Mouse (Mus musculus): Measurements from ENCODE around the gene Mylpf. TPM values are rescaled to one million over a fixed set of nuclear protein-coding genes. Genes with fewer than 3 reads are reported as not detected.

Gene Mylpf
- polyA plus RNA-seq, 1 experiment from 2014 or later = 87.1 TPM

GRCm38 (mm10) chr7:127194011-127194632 is 14.6 kb upstream of the Mylpf start:
- ATAC-seq (ENCODE audit: insufficient read depth, low FRiP score, low TSS enrichment) = no peak
- H3K9ac ChIP-seq (ENCODE audit: low read length) = no peak overlapping the region; the same call in 1 of the 2 replicates
- H3K4me1 ChIP-seq (ENCODE audit: control insufficient read depth, insufficient read depth, low read length) = peaks cover 10% of the 10 kb centered on the region
- no peaks in the 10 kb centered on the region for H3K9me3 ChIP-seq (ENCODE audit: control insufficient read depth, low read length)
- no peak for DNase-seq (ENCODE audit: low spot score)
- no peaks in the 10 kb centered on the region for H3K27me3 ChIP-seq (ENCODE audit: control insufficient read depth, insufficient read depth, low read length)
- 88% methylated on average over 17 of the region's 17 CpGs for WGBS
- no peak overlapping the region for H3K4me2 ChIP-seq (ENCODE audit: low read depth)
- H3K36me3 ChIP-seq (ENCODE audit: control insufficient read depth, insufficient read depth, low read length) = peaks cover 21% of the 10 kb centered on the region
- H3K4me3 ChIP-seq (ENCODE audit: low read depth, low read length) = 0 out of 2 replicates have a peak overlapping the region, but pooled peaks have one; percentile 64
- no peak overlapping the region for H3K27ac ChIP-seq (ENCODE audit: low read depth, low read length)

- H3K9me3 ChIP-seq (ENCODE audit: control insufficient read depth, low read length) = no peaks in the 10 kb centered on the region
- peaks cover 24% of the 10 kb centered on the region for H3K36me3 ChIP-seq (ENCODE audit: control insufficient read depth, insufficient read depth, low read length)
- no peaks in the 10 kb centered on the region for H3K27me3 ChIP-seq (ENCODE audit: control insufficient read depth, insufficient read depth, low read length)
- WGBS = 87% methylated on average over 7 of the region's 7 CpGs
- DNase-seq (ENCODE audit: low spot score) (no peak), ATAC-seq (ENCODE audit: insufficient read depth, low FRiP score, low TSS enrichment) (no peak)
- peak overlapping the region; percentile 84 for H3K9ac ChIP-seq (ENCODE audit: low read length)
- H3K4me2 ChIP-seq (ENCODE audit: low read depth) = peak overlapping the region; percentile 90
- H3K27ac ChIP-seq (ENCODE audit: low read depth, low read length) = no peak overlapping the region
- peaks cover 10% of the 10 kb centered on the region for H3K4me1 ChIP-seq (ENCODE audit: control insufficient read depth, insufficient read depth, low read length)
- H3K4me3 ChIP-seq (ENCODE audit: low read depth, low read length) = peak overlapping the region; percentile 64
Observed at GRCm38 (mm10) chr7:127194633-127195029, 14.1 kb upstream of the Mylpf start.

DNA sequence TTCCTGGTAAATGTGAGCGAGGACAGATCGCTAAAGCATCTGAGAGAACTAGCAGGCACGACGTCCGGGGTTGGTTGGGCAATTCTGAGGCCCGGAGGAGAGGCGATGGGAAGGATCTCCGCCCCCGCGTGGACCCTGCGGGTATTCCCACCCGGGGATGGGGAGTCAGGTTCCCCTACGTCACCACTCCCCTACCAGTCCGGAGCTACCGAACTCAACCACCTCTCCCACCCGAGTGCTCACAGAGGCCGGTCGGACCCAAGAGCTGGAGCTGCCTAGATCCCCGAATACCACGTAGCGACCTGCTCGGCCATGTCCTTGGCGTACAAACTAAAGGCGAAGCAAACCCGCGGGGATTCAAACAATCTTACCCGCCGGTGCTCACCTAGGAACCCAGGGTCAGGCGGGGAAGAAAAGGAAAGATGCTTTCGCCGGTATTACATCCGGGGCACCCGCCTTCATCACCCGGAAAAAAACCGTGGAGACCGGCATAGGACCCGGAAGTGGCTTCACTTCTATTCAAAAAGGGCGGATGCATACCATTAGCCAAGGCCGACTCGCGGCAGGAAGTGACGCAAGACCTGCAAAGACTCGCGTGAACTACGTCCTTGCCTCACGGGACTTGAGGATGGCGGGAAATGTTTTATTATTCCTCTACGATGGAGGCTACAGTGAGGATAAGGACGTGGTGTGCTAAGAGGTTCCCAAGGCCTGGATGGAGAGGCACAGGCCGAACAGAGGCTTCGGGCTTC is 13.0 kb upstream of the Mylpf start, which contains the start of gene Cd2bp2:
Cd2bp2 (minus strand) TSS at position 507 of the 752 bp plus-strand sequence.
- H3K36me3 ChIP-seq (ENCODE audit: control insufficient read depth, insufficient read depth, low read length) = peaks cover 26% of the 10 kb centered on the region
- peak; percentile 96 for ATAC-seq (ENCODE audit: insufficient read depth, low FRiP score, low TSS enrichment)
- H3K4me3 ChIP-seq (ENCODE audit: low read depth, low read length) = peak within 1 kb of the TSS; percentile 64
- no peaks in the 10 kb centered on the region for H3K9me3 ChIP-seq (ENCODE audit: control insufficient read depth, low read length)
- H3K4me2 ChIP-seq (ENCODE audit: low read depth) = peak within 1 kb of the TSS; percentile 90
- peak within 1 kb of the TSS; percentile 84 for H3K9ac ChIP-seq (ENCODE audit: low read length)
- H3K4me1 ChIP-seq (ENCODE audit: control insufficient read depth, insufficient read depth, low read length) = peaks cover 10% of the 10 kb centered on the region
- peak; percentile 95 for DNase-seq (ENCODE audit: low spot score)
- peak within 1 kb of the TSS; percentile 82 for H3K27ac ChIP-seq (ENCODE audit: low read depth, low read length)
- WGBS = under 1% methylated on average over 51 of the region's 51 CpGs
- no peaks in the 10 kb centered on the region for H3K27me3 ChIP-seq (ENCODE audit: control insufficient read depth, insufficient read depth, low read length)

DNA sequence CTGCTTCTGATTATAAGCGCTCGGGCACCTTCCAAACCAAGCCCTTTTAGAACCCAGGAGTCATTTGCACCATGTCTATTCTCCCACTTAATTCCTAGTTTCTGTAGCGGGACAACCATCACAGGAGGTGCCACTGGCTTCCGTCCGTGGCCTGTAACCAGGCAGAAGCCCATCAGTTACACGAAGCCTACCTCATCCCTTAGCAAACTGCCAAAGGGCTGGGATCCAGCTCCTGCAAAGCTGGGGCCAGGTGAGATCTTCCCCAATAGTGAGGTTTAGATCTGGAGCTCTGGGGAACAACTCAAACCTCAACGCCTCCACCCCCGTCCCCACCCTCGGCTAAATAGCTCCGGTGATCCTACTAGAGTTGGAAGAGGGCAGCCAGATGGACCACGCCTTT is 12.2 kb upstream of the Mylpf start:
- DNase-seq (ENCODE audit: low spot score) (no peak), ATAC-seq (ENCODE audit: insufficient read depth, low FRiP score, low TSS enrichment) (no peak)
- Histone ChIP-seq H3K4me2 (ENCODE audit: low read depth) (peak overlapping the region; percentile 71), H3K27ac (ENCODE audit: low read depth, low read length) (no peak overlapping the region), H3K9ac (ENCODE audit: low read length) (peak overlapping the region; percentile 77), H3K36me3 (ENCODE audit: control insufficient read depth, insufficient read depth, low read length) (peaks cover 27% of the 10 kb centered on the region), H3K4me1 (ENCODE audit: control insufficient read depth, insufficient read depth, low read length) (peaks cover 10% of the 10 kb centered on the region), H3K9me3 (ENCODE audit: control insufficient read depth, low read length) (no peaks in the 10 kb centered on the region), H3K27me3 (ENCODE audit: control insufficient read depth, insufficient read depth, low read length) (no peaks in the 10 kb centered on the region), H3K4me3 (ENCODE audit: low read depth, low read length) (peak overlapping the region; percentile 64)
- 63% methylated on average over 11 of the region's 11 CpGs for WGBS

- H3K4me3 ChIP-seq (ENCODE audit: low read depth, low read length) = peak overlapping the region; percentile 61
- DNase-seq (ENCODE audit: low spot score) (no peak), ATAC-seq (ENCODE audit: insufficient read depth, low FRiP score, low TSS enrichment) (no peak)
- no peaks in the 10 kb centered on the region for H3K9me3 ChIP-seq (ENCODE audit: control insufficient read depth, low read length)
- H3K36me3 ChIP-seq (ENCODE audit: control insufficient read depth, insufficient read depth, low read length) = peaks cover 4% of the 10 kb centered on the region; the same call in 1 of the 2 replicates
- H3K27ac ChIP-seq (ENCODE audit: low read depth, low read length) = no peak overlapping the region
- H3K9ac ChIP-seq (ENCODE audit: low read length) = peak overlapping the region; percentile 88
- WGBS = 73% methylated on average over 2 of the region's 2 CpGs
- H3K4me2 ChIP-seq (ENCODE audit: low read depth) = peak overlapping the region; percentile 91
- peaks cover 13% of the 10 kb centered on the region for H3K4me1 ChIP-seq (ENCODE audit: control insufficient read depth, insufficient read depth, low read length)
- no peaks in the 10 kb centered on the region for H3K27me3 ChIP-seq (ENCODE audit: control insufficient read depth, insufficient read depth, low read length)
Observed at GRCm38 (mm10) chr7:127206606-127207005, 2.1 kb upstream of the Mylpf start.

GRCm38 (mm10) chr7:127207374-127208294 is 1.1 kb upstream of the Mylpf start:
- peak overlapping the region; percentile 76 for H3K27ac ChIP-seq (ENCODE audit: low read depth, low read length)
- H3K4me1 ChIP-seq (ENCODE audit: control insufficient read depth, insufficient read depth, low read length) = peaks cover 13% of the 10 kb centered on the region
- H3K36me3 ChIP-seq (ENCODE audit: control insufficient read depth, insufficient read depth, low read length) = 0 out of 2 replicates have a peak, but pooled peaks cover 4% of the 10 kb centered on the region
- no peaks in the 10 kb centered on the region for H3K27me3 ChIP-seq (ENCODE audit: control insufficient read depth, insufficient read depth, low read length)
- H3K4me2 ChIP-seq (ENCODE audit: low read depth) = peak overlapping the region; percentile 91
- WGBS = under 1% methylated on average over 52 of the region's 53 CpGs
- peak overlapping the region; percentile 61 for H3K4me3 ChIP-seq (ENCODE audit: low read depth, low read length)
- peak overlapping the region; percentile 88 for H3K9ac ChIP-seq (ENCODE audit: low read length)
- peak; percentile 17; the same call in 1 of the 2 replicates for ATAC-seq (ENCODE audit: insufficient read depth, low FRiP score, low TSS enrichment)
- peak; percentile 46 for DNase-seq (ENCODE audit: low spot score)
- H3K9me3 ChIP-seq (ENCODE audit: control insufficient read depth, low read length) = no peaks in the 10 kb centered on the region

GRCm38 (mm10) chr7:127208295-127208552 is 466 bp upstream of the Mylpf start, which contains the start of gene Tbc1d10b:
TSS of gene Tbc1d10b (minus strand) at chr7:127208468.
- peak; percentile 25; the same call in 1 of the 2 replicates for ATAC-seq (ENCODE audit: insufficient read depth, low FRiP score, low TSS enrichment)
- 0% methylated on average over 7 of the region's 44 CpGs for WGBS
- H3K27me3 ChIP-seq (ENCODE audit: control insufficient read depth, insufficient read depth, low read length) = no peaks in the 10 kb centered on the region

GRCm38 (mm10) chr7:127209851-127210250 is 1.2 kb downstream of the Mylpf start:
- ATAC-seq (ENCODE audit: insufficient read depth, low FRiP score, low TSS enrichment) (no peak), DNase-seq (ENCODE audit: low spot score) (no peak)
- WGBS = 78% methylated on average over 5 of the region's 5 CpGs
- Histone ChIP-seq H3K4me2 (ENCODE audit: low read depth) (peak overlapping the region; percentile 60; the same call in 1 of the 2 replicates), H3K4me3 (ENCODE audit: low read depth, low read length) (no peak overlapping the region), H3K27ac (ENCODE audit: low read depth, low read length) (no peak overlapping the region), H3K9me3 (ENCODE audit: control insufficient read depth, low read length) (no peaks in the 10 kb centered on the region), H3K36me3 (ENCODE audit: control insufficient read depth, insufficient read depth, low read length) (no peaks in the 10 kb centered on the region), H3K27me3 (ENCODE audit: control insufficient read depth, insufficient read depth, low read length) (0 out of 2 replicates have a peak, but pooled peaks cover 2% of the 10 kb centered on the region), H3K9ac (ENCODE audit: low read length) (no peak overlapping the region), H3K4me1 (ENCODE audit: control insufficient read depth, insufficient read depth, low read length) (peaks cover 13% of the 10 kb centered on the region)

More at GRCm38 (mm10) chr7:127208295-127208552, 466 bp upstream of the Mylpf start, which contains the start of gene Tbc1d10b:
- Histone ChIP-seq H3K9ac (ENCODE audit: low read length) (peak within 1 kb of the TSS; percentile 88), H3K4me1 (ENCODE audit: control insufficient read depth, insufficient read depth, low read length) (peaks cover 13% of the 10 kb centered on the region), H3K9me3 (ENCODE audit: control insufficient read depth, low read length) (no peaks in the 10 kb centered on the region), H3K36me3 (ENCODE audit: control insufficient read depth, insufficient read depth, low read length) (0 out of 2 replicates have a peak, but pooled peaks cover under 1% of the 10 kb centered on the region), H3K4me2 (ENCODE audit: low read depth) (peak within 1 kb of the TSS; percentile 91), H3K27ac (ENCODE audit: low read depth, low read length) (peak within 1 kb of the TSS; percentile 76), H3K4me3 (ENCODE audit: low read depth, low read length) (peak within 1 kb of the TSS; percentile 61)
- no peak for DNase-seq (ENCODE audit: low spot score)
